Comparison of ENCODE assay signal across 17 mouse cellular contexts in genomic region chr15:6601330-6601729, GRCm38 (mm10).
DNase-seq lines count a peak whose midpoint lies in the region; ATAC-seq and TF ChIP-seq lines count a peak whose summit lies in the region.
"Had no signal": no experiment of that assay in that cellular context is flagged by ENCODE, and none has a peak within 500 bp of the region (broad histone marks: within the 10 kb centered on the region; RNA-seq: fewer than 3 reads in every experiment).

No protein-coding gene starts in this region.

- H3K27me3 ChIP-seq in G1E (ENCODE audit: insufficient read depth, low read length), result no peaks in the 10 kb centered on the region
- H3K27me3 ChIP-seq in intestine, embryonic 15.5 days (replicated peaks), result no peaks in the 10 kb centered on the region
- H3K27me3 ChIP-seq: hindbrain, embryonic 13.5 days; midbrain, embryonic 12.5 days had no signal

- peaks cover 21% of the 10 kb centered on the region for H3K36me3 ChIP-seq in G1E (replicated peaks)
- H3K36me3 ChIP-seq in intestine, embryonic 15.5 days, result no peaks in the 10 kb centered on the region
- H3K36me3 ChIP-seq: hindbrain, embryonic 13.5 days; midbrain, embryonic 12.5 days had no signal

- peaks cover 52% of the 10 kb centered on the region for H3K4me1 ChIP-seq in G1E (ENCODE audit: insufficient read depth, low read depth, low read length)
- no peaks in the 10 kb centered on the region for H3K4me1 ChIP-seq in intestine, embryonic 15.5 days (replicated peaks)
- H3K4me1 ChIP-seq: hindbrain, embryonic 13.5 days; midbrain, embryonic 12.5 days had no signal

- H3K9me3 ChIP-seq in G1E (replicated peaks), result no peaks in the 10 kb centered on the region
- no peaks in the 10 kb centered on the region for H3K9me3 ChIP-seq in intestine, embryonic 15.5 days
- H3K9me3 ChIP-seq: hindbrain, embryonic 13.5 days; midbrain, embryonic 12.5 days had no signal

- 72% methylated on average over 6 of the region's 6 CpGs for WGBS in intestine, embryonic 15.5 days

- no peak overlapping the region for H3K27ac ChIP-seq in intestine, embryonic 15.5 days
- H3K27ac ChIP-seq: hindbrain, embryonic 13.5 days; midbrain, embryonic 12.5 days had no signal

- ATAC-seq in G1E (ENCODE audit: extremely low read depth, insufficient number of reproducible peaks, low FRiP score, poor library complexity, severe bottlenecking), result peak; percentile 22; the same call in 1 of the 2 replicates
- ATAC-seq in common myeloid progenitor, adult 5-6 weeks (replicated peaks; ENCODE audit: low read depth, poor library complexity, severe bottlenecking), result peak; percentile 87
- ATAC-seq in monocyte, adult 5-6 weeks (replicated peaks; ENCODE audit: insufficient number of reproducible peaks, low FRiP score, low TSS enrichment, poor library complexity, severe bottlenecking), result peak; percentile 89
- ATAC-seq in intestine, embryonic 15.5 days, result no peak
- ATAC-seq: forebrain, embryonic 14.5 days had no signal

- H3K4me2 ChIP-seq in intestine, embryonic 15.5 days (replicated peaks), result no peak overlapping the region
- H3K4me2 ChIP-seq: hindbrain, embryonic 13.5 days; midbrain, embryonic 12.5 days had no signal

- no peak overlapping the region for H3K9ac ChIP-seq in intestine, embryonic 15.5 days
- H3K9ac ChIP-seq: hindbrain, embryonic 13.5 days; midbrain, embryonic 12.5 days had no signal

- no peak for TF ChIP-seq CTCF in G1E (IDR thresholded peaks at IDR 0.05; ENCODE audit: low read depth, low read length)

- DNase-seq in spleen, postnatal 36 days (ENCODE audit: low spot score in 2 of 2), result peak; percentile 29 to 31
- DNase-seq in spleen, adult 12 weeks (ENCODE audit: low spot score), result no peak
- DNase-seq in G1E (ENCODE audit: low spot score), result no peak
- no peak for DNase-seq in layer of hippocampus, adult 9-10 months (ENCODE audit: low spot score)
- DNase-seq: adrenal gland, postnatal 14 days; cerebellum, postnatal 10 days; heart, adult 18-20 months; kidney, adult 18-20 months; kidney, postnatal 25 days; right cerebral cortex, postnatal 14 days had no signal

- H3K4me3 ChIP-seq in G1E (ENCODE audit: low read depth, low read length), result no peak overlapping the region
- no peak overlapping the region for H3K4me3 ChIP-seq in intestine, embryonic 15.5 days (replicated peaks)
- H3K4me3 ChIP-seq: hindbrain, embryonic 13.5 days; midbrain, embryonic 12.5 days; myocyte had no signal

Comparison
In these comparisons a context has a peak if more than half of its experiments do, and no peak if none do; other contexts are left out.
1. DNase-seq: peak in spleen, postnatal 36 days (2 of 2); none in spleen, adult 12 weeks (single experiment), G1E (single experiment) and layer of hippocampus, adult 9-10 months (single experiment).